In the genomic region with DNA sequence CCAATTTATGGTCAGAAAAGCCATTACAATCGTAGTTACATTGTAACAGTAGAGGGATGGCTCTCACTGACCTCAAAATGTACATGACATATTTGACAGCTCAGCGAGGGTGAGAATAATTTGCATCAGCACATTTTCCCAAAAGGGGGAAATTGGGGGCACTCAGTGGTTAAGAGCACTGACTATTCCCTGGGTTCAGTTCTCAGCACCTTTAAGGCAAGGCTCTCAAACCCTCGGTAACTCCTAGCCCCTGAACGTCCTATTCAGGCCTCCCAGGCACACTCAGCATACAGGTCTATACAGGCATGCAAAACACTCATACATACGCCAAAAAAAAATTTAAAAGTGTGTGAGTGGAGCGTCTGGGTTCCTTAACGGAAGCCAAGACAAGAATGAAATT, we compare ENCODE assay signal across 9 mouse cellular contexts. TPM values are rescaled to one million over a fixed set of nuclear protein-coding genes. Genes with fewer than 3 reads are reported as not detected.
A peak's percentile ranks its signal among the peaks of the same experiment; 100 is the strongest.
DNase-seq lines count a peak whose midpoint lies in the region; ATAC-seq and TF ChIP-seq lines count a peak whose summit lies in the region.
"Had no signal": no experiment of that assay in that cellular context is flagged by ENCODE, and none has a peak within 500 bp of the region (broad histone marks: within the 10 kb centered on the region; RNA-seq: fewer than 3 reads in every experiment).

No protein-coding gene starts in this region.

- H3K4me1 ChIP-seq in kidney, embryonic 15.5 days: 0 out of 2 replicates have a peak, but pooled peaks cover 9% of the 10 kb centered on the region
- H3K4me1 ChIP-seq in embryonic facial prominence, embryonic 12.5 days: peaks cover 10% of the 10 kb centered on the region
- no peaks in the 10 kb centered on the region for H3K4me1 ChIP-seq in intestine, postnatal 0 days (replicated peaks; ENCODE audit: control insufficient read depth, insufficient read depth, low read length)
- H3K4me1 ChIP-seq in neural tube, embryonic 12.5 days: peaks cover 5% of the 10 kb centered on the region; the same call in 1 of the 2 replicates

- no peak for ATAC-seq in kidney, embryonic 15.5 days (replicated peaks; ENCODE audit: low FRiP score)
- ATAC-seq in embryonic facial prominence, embryonic 12.5 days (ENCODE audit: insufficient number of reproducible peaks, insufficient read depth, low FRiP score, low TSS enrichment): no peak
- ATAC-seq in intestine, postnatal 0 days: no peak
- peak; percentile 12; the same call in 1 of the 2 replicates for ATAC-seq in neural tube, embryonic 12.5 days (ENCODE audit: low FRiP score, low read depth)

- H3K27ac ChIP-seq in kidney, embryonic 15.5 days: no peak overlapping the region
- no peak overlapping the region for H3K27ac ChIP-seq in embryonic facial prominence, embryonic 12.5 days
- H3K27ac ChIP-seq in intestine, postnatal 0 days (ENCODE audit: low read depth, low read length): no peak overlapping the region
- no peak overlapping the region for H3K27ac ChIP-seq in neural tube, embryonic 12.5 days

- no peak for TF ChIP-seq CTCF in intestine, postnatal 0 days (IDR thresholded peaks at IDR 0.05; ENCODE audit: low read depth)

- no peaks in the 10 kb centered on the region for H3K36me3 ChIP-seq in kidney, embryonic 15.5 days
- H3K36me3 ChIP-seq in embryonic facial prominence, embryonic 12.5 days: no peaks in the 10 kb centered on the region
- H3K36me3 ChIP-seq in intestine, postnatal 0 days (ENCODE audit: control insufficient read depth, insufficient read depth): no peaks in the 10 kb centered on the region
- no peaks in the 10 kb centered on the region for H3K36me3 ChIP-seq in neural tube, embryonic 12.5 days

- no peak for DNase-seq in kidney, postnatal 10 days
- no peak for DNase-seq in adrenal gland, adult 2 months
- DNase-seq in cerebellum, adult 9-10 months: no peak
- no peak for DNase-seq in left cerebral cortex, postnatal 36 days (ENCODE audit: low spot score in 2 of 2)
- DNase-seq: lung, postnatal 36 days had no signal

- no peak overlapping the region for H3K9ac ChIP-seq in kidney, embryonic 15.5 days
- no peak overlapping the region for H3K9ac ChIP-seq in embryonic facial prominence, embryonic 12.5 days
- no peak overlapping the region for H3K9ac ChIP-seq in intestine, postnatal 0 days (ENCODE audit: low read depth, low read length)
- no peak overlapping the region for H3K9ac ChIP-seq in neural tube, embryonic 12.5 days

- intact Hi-C loops in left cerebral cortex, postnatal 36 days (cut with DNase I): loop anchor here (5.0 kb wide), 3 partner anchors 92 to 332 kb away; a partner anchor contains a TSS

- no peaks in the 10 kb centered on the region for H3K9me3 ChIP-seq in kidney, embryonic 15.5 days (replicated peaks)
- H3K9me3 ChIP-seq in embryonic facial prominence, embryonic 12.5 days: no peaks in the 10 kb centered on the region
- H3K9me3 ChIP-seq in intestine, postnatal 0 days (ENCODE audit: control insufficient read depth): no peaks in the 10 kb centered on the region
- H3K9me3 ChIP-seq in neural tube, embryonic 12.5 days: 0 out of 2 replicates have a peak, but pooled peaks cover 5% of the 10 kb centered on the region

- H3K4me3 ChIP-seq in kidney, embryonic 15.5 days (replicated peaks): peak overlapping the region; percentile 66
- H3K4me3 ChIP-seq in embryonic facial prominence, embryonic 12.5 days: peak overlapping the region; percentile 62
- peak overlapping the region; percentile 73 for H3K4me3 ChIP-seq in intestine, postnatal 0 days (ENCODE audit: low read depth, low read length)
- no peak overlapping the region for H3K4me3 ChIP-seq in neural tube, embryonic 12.5 days

- no peaks in the 10 kb centered on the region for H3K27me3 ChIP-seq in kidney, embryonic 15.5 days
- no peaks in the 10 kb centered on the region for H3K27me3 ChIP-seq in embryonic facial prominence, embryonic 12.5 days
- no peaks in the 10 kb centered on the region for H3K27me3 ChIP-seq in intestine, postnatal 0 days (replicated peaks; ENCODE audit: control insufficient read depth, insufficient read depth, low read length)
- no peaks in the 10 kb centered on the region for H3K27me3 ChIP-seq in neural tube, embryonic 12.5 days (replicated peaks)

- WGBS in kidney, embryonic 15.5 days: 49% methylated on average over 7 of the region's 7 CpGs
- WGBS in embryonic facial prominence, embryonic 12.5 days: 43% methylated on average over 7 of the region's 7 CpGs
- 51% methylated on average over 7 of the region's 7 CpGs for WGBS in intestine, postnatal 0 days
- 61% methylated on average over 7 of the region's 7 CpGs for WGBS in neural tube, embryonic 12.5 days

- peak overlapping the region; percentile 84 for H3K4me2 ChIP-seq in kidney, embryonic 15.5 days
- H3K4me2 ChIP-seq in embryonic facial prominence, embryonic 12.5 days (replicated peaks): peak overlapping the region; percentile 66
- H3K4me2 ChIP-seq in intestine, postnatal 0 days (replicated peaks; ENCODE audit: low read depth): peak overlapping the region; percentile 95
- peak overlapping the region; percentile 88 for H3K4me2 ChIP-seq in neural tube, embryonic 12.5 days (replicated peaks)

RNA-seq across cellular contexts. Expression of a gene that starts 0.9 kb away (rescaled TPM):
- 4.6 and 5.9 TPM in 2 replicates for polyA plus RNA-seq in kidney, embryonic 15.5 days (2015; fragmentation: Nextera tagmentation; extraction: Ambion mirVana)
- polyA plus RNA-seq in embryonic facial prominence, embryonic 12.5 days (2016; fragmentation: Nextera tagmentation; extraction: Ambion mirVana): 6.7 and 8.6 TPM in 2 replicates
- 4.7 and 5.9 TPM in 2 replicates for polyA plus RNA-seq in intestine, postnatal 0 days (2015; fragmentation: Nextera tagmentation; extraction: Ambion mirVana)
- 5.3 and 6.3 TPM in 2 replicates for polyA plus RNA-seq in neural tube, embryonic 12.5 days (2016; fragmentation: Nextera tagmentation; extraction: Ambion mirVana)
- 10 to 100 TPM in 1 of 2 experiments, 1 to 10 TPM in 1; 8.9 to 11.4 TPM for total RNA-seq in adrenal gland, adult 2 months (2021)
- polyA plus RNA-seq in adrenal gland, adult 2 months (2012; rRNA removed): 1.1 and 1.3 TPM in 2 replicates
- 10 to 100 TPM; 11.7 to 14.9 TPM for total RNA-seq in left cerebral cortex, postnatal 36 days (2021)
